Mouse (Mus musculus) left cerebral cortex, postnatal 36 days (tissue): ENCODE data around the gene Phyhd1. TPM values are rescaled to one million over a fixed set of nuclear protein-coding genes. Genes with fewer than 3 reads are reported as not detected.

Experiments used
- DNase-seq, 2 experiments: peaks; one replicate each; pipeline ENCODE4 v3.0.0; 2021 to 2022; ENCODE audit warnings: low spot score in 2 of 2, mixed read lengths in 1 of 2
- intact Hi-C: fragments of 180-260 bp; cut with DNase I; formaldehyde crosslinking; loops from one replicate; pipeline ENCODE4 v1.15.1; 2025
- total RNA-seq, 2 experiments: library from RNA; stranded (reverse); gene quantifications; 2 replicates each; pipeline ENCODE4 v1.2.3; 2021

Gene Phyhd1
- total RNA-seq, 2 experiments from 2014 or later: 13.8 to 26.5 TPM

DNA sequence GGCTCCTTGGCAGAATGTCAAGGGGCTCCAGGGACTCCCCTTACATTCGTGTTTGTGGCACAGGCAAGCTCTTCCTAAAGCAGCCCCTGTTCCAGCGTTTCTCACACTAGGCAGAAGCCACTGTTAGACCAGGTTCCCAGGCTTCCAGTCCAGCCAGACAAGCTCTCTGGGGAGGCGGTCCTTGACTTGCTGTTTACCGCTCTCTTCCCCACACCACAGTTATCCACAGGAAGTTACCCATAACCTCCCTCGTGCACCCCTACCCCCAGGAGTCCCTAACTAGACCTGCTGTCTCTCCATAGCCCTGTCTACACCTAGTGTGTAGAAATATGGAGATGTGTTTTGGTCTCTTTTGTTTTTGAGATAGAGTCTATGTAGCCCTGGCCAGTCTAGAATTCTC, 12.2 kb upstream of the Phyhd1 start:
- intact Hi-C loops: no loop called here
- no peak for DNase-seq

GRCm38 (mm10) chr2:30255631-30256395, 10.2 kb upstream of the Phyhd1 start:
- intact Hi-C loops: no loop called here
- no peak for DNase-seq

- no peak for DNase-seq
- intact Hi-C loops: no loop called here
Observed at GRCm38 (mm10) chr2:30256616-30257350, 9.2 kb upstream of the Phyhd1 start.

- intact Hi-C loops: no loop called here
- no peak for DNase-seq
Observed at GRCm38 (mm10) chr2:30257699-30258460, 8.1 kb upstream of the Phyhd1 start.

DNA sequence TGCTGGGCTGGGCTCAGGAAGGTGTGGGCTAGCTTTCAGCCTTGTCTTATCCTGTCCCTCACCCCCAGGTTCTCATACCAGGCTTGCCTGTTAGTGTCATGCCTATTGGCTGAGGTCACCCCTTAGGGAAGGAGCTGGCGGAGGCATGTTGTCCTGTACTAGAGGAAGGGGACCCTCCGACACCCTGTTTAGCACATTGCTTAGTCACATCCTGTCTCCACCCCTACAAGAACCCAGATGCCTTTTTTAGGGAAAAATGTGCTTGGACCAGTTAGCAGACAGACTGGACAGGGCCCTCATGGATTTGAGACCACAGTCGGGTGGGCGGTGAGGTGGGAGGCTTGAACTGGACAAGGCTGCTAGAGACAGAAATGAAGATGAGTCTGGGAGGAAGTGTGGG, 7.4 kb upstream of the Phyhd1 start:
- intact Hi-C loops: no loop called here
- DNase-seq: no peak

DNA sequence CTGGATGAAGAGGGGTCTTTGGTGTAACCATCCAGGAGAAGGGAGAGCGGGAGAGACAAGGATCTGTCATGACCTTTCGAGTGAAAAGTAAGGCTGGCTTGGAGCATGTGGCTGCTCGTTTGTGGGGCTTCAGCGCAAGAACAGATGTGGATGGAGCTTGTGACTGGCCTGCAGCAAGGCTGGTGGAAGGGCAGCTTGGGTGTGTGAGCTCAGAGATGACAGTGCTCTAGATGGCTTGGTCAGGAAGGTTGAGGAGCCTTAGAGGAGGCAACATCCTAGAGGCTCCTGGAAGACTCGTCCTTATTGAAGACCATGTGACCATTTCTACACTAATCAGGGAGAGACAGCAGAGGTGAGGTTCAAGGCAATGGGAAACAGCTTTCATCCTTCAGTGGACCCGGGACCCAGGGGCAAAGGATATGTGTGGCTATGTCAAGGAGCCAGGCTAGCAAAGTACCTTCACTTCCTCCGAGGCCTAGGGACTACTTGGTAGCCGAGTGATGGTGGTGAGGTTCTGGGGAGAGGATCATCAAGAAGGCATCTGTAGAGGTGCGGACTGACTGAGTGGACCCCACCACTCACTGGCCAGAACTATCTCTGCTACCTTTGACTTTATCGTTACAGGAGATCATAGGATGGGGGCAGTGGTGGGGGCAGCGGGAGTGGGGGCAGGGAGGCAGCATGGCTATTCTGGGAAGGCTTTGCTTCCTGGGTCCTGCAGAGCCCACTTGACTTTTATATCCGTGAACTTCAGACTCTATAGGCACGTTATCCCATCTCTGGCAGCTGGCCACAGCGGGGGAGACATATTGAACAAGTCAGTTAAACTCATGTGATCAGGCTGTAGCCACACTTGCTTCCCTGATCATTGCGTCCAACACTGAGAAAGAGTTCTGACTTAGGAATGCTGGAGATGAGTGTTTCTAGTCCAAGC, 6.6 kb upstream of the Phyhd1 start:
- no peak for DNase-seq
- intact Hi-C loops: no loop called here

DNA sequence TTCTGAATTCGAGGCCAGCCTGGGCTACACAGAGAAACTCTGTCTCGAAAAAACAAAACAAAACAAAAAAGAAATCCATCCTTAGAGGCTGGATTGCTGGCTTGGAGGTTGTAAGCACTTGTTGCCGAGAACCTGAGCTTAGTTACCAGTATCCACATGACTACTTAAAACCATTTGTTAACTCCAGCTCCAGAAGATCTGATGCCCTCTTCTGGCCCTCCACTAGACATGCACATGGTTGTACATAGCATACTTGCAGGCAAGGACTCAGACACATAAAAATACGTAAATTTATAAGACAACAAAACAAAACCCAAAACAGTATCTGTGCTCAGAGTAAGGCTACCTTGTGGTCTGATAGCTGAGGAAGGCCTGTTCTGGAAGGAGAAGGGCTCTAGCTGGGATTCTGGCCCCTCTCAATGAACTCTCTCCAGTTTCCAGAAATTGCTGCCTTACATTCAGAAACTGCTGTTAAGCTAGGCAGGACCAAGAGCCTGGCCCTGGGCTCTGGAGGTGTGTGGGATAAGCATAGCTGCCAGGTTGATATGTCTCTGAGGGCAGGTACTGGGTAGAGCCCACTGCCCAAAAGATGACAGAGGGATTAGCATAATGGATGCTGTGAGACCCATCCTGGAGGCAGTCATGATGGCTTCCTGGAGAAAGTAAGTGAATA, 4.8 kb upstream of the Phyhd1 start:
- intact Hi-C loops: no loop called here
- no peak for DNase-seq

- no peak for DNase-seq
- intact Hi-C loops: no loop called here
Observed at GRCm38 (mm10) chr2:30261921-30262839, 3.8 kb upstream of the Phyhd1 start.

DNA sequence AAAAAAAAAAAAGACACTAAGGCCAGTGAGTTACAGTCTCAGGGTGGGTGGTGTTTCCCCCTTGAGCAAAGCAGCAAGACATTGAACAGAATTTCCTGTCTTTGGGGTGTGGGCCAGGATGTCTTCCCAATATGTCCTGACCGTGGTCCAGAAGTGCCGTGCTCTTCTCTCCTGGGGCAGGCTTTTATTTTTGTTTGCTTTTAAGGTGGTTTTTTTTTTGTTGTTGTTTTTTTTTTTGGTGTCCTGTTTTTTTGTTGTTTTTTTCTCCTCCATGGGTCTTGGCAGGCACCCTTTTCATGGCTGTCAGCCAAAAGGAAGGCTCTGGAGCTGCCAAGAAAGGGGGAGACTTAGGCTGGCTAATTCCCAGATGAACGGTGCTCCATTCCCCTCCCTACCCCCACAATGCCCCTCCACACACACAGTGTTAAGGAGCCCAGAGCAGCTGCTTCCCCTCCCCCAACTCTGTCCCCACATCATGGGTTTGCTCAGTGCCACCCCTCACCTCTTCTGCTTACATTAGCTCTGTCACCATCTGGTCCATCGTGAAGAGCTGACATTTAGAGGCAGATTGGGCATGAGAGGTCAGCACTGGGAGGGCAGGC, 3.1 kb upstream of the Phyhd1 start:
- peak in 1 of 2 experiments; percentile 42 for DNase-seq
- intact Hi-C loops: no loop called here

- DNase-seq: no peak
- intact Hi-C loops: no loop called here
Observed at GRCm38 (mm10) chr2:30263811-30264210, 2.2 kb upstream of the Phyhd1 start.

DNA sequence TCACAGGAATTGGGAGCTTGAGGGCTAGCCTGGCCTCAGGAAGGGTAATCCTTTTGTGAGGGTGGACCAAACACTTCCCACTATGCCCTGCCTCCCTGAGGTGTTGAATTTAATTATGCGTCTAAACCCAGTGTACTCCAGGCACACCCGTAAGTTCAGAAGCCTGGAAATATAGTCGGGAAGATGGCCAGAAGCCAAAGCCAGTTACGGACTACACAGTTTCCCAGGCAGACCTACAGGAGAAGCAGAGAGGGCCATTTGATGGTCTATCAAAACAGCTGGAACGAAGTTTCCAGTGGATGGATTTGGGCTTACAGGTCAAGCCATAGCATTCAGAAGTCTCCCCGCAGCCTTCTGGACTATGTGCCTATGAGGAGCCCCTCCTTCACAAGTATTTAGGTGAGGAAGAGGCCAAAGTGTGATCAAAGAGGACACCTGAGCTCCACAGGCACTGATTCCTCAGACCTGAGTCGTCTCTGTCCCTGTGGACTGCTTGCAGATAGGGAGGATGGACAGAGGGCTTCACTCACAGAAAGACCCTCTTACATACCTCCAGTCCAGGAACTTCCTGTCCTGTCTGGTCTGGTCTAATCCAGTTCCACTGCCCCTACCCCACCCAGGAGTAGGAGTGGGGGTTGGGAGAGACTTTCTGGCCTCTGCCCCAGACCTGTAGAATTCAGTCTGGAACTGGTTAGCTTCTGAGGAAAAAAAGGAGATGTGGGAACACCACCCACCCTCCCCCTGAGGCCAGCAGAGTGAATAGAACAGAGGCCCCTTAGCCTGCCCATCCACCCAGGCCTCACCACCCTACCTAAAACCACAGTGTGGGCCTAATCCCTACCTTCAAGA, 1.1 kb upstream of the Phyhd1 start:
- intact Hi-C loops: no loop called here
- no peak for DNase-seq

DNA sequence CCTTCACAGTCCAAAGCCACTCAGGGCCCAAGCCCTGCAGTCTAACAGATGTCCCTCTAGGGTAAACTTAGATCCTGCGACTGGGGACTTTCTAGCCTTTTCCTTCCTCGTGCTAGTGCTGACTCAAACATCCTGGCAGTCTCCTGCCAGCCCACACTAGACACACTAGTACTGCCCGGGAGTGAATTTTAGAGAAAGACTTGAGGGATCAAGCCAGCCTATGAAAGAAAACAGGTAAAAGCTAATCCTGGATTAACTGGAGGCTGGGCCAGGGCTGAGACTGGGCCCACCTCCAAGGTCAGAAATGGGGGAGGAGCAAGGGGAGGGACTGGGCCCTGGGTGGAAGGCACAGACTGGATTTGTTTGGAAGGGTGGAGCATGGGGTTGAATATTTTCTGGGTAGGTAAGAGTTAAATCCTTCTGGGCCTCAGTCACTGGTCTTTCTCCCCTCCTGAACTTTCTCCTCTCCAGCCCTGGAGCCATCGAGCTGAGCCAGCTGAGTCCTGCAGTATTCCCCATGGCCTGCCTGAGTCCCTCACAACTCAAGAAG, 464 bp downstream of the Phyhd1 start:
- DNase-seq: peak in 1 of 2 experiments; percentile 46
- intact Hi-C loops: no loop called here

DNA sequence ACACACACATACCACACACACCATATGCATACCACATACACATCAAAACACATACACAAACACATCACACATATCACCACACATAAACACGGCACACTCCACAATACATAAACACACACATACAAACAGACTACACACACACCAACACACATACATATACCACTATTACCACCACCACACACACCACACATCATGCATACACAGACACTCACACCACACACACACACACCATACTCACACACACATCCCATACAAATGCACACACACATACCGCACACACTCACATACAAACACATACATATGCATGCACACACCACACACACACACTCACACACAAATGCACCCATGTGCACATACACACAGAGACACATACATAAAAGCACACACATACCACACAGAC, 1.5 kb downstream of the Phyhd1 start:
- intact Hi-C loops: no loop called here
- no peak for DNase-seq

- intact Hi-C loops: loop anchor here (2.0 kb wide), 1 partner anchor 32 kb away; the partner anchor contains the start of gene Lrrc8a
- DNase-seq: no peak
Observed at GRCm38 (mm10) chr2:30268371-30268770, 2.4 kb downstream of the Phyhd1 start.

- intact Hi-C loops: loop anchor here (2.0 kb wide), 1 partner anchor 33 kb away; the partner anchor contains the start of gene Lrrc8a
- no peak for DNase-seq
Observed at GRCm38 (mm10) chr2:30269241-30269990, 3.4 kb downstream of the Phyhd1 start.
